Mouse (Mus musculus): ENCODE data around the gene Kidins220.

Gene Kidins220

GRCm38 (mm10) chr12:25026308-25026707 lies 51.6 kb downstream of the Kidins220 start:
- no peak for DNase-seq (ENCODE audit: low spot score)

GRCm38 (mm10) chr12:25027416-25027815 lies 52.7 kb downstream of the Kidins220 start:
- peak; percentile 64 for DNase-seq (ENCODE audit: low spot score)

GRCm38 (mm10) chr12:25033662-25034337 lies 59.1 kb downstream of the Kidins220 start:
- DNase-seq (ENCODE audit: low spot score) = no peak

GRCm38 (mm10) chr12:25034338-25034953 lies 59.7 kb downstream of the Kidins220 start:
- DNase-seq (ENCODE audit: low spot score) = no peak

- no peak for DNase-seq (ENCODE audit: low spot score)
Measured at GRCm38 (mm10) chr12:25036024-25036423, 61.3 kb downstream of the Kidins220 start.

- no peak for DNase-seq (ENCODE audit: low spot score)
Measured at GRCm38 (mm10) chr12:25037222-25037621, 62.5 kb downstream of the Kidins220 start.

- no peak for DNase-seq (ENCODE audit: low spot score)
Measured at GRCm38 (mm10) chr12:25037681-25038472, 63.2 kb downstream of the Kidins220 start.

GRCm38 (mm10) chr12:25044056-25044455 lies 69.3 kb downstream of the Kidins220 start:
- DNase-seq (ENCODE audit: low spot score) = no peak

GRCm38 (mm10) chr12:25044579-25044978 lies 69.9 kb downstream of the Kidins220 start:
- no peak for DNase-seq (ENCODE audit: low spot score)

GRCm38 (mm10) chr12:25049253-25049652 lies 74.5 kb downstream of the Kidins220 start:
- no peak for DNase-seq (ENCODE audit: low spot score)

GRCm38 (mm10) chr12:25054511-25054910 lies 79.8 kb downstream of the Kidins220 start:
- no peak for DNase-seq (ENCODE audit: low spot score)

- DNase-seq (ENCODE audit: low spot score) = no peak
Measured at GRCm38 (mm10) chr12:25054963-25055362, 80.2 kb downstream of the Kidins220 start.

GRCm38 (mm10) chr12:25059487-25060200 lies 84.9 kb downstream of the Kidins220 start:
- no peak for DNase-seq (ENCODE audit: low spot score)

GRCm38 (mm10) chr12:25060901-25061300 lies 86.2 kb downstream of the Kidins220 start:
- DNase-seq (ENCODE audit: low spot score) = no peak

GRCm38 (mm10) chr12:25062264-25062663 lies 87.5 kb downstream of the Kidins220 start:
- DNase-seq (ENCODE audit: low spot score) = no peak

GRCm38 (mm10) chr12:25073374-25073773 lies 98.6 kb downstream of the Kidins220 start:
- DNase-seq (ENCODE audit: low spot score) = no peak

- DNase-seq (ENCODE audit: low spot score) = no peak
Measured at GRCm38 (mm10) chr12:25074344-25074743, 99.6 kb downstream of the Kidins220 start.

GRCm38 (mm10) chr12:25083260-25084178 lies 108.8 kb downstream of the Kidins220 start:
- no peak for DNase-seq (ENCODE audit: low spot score)

- no peak for DNase-seq (ENCODE audit: low spot score)
Measured at GRCm38 (mm10) chr12:25086966-25087365, 112.2 kb downstream of the Kidins220 start.

- no peak for DNase-seq (ENCODE audit: low spot score)
Measured at GRCm38 (mm10) chr12:25089433-25089832, 114.7 kb downstream of the Kidins220 start.

- DNase-seq (ENCODE audit: low spot score) = peak; percentile 90
Measured at GRCm38 (mm10) chr12:25092027-25092704, 117.4 kb downstream of the Kidins220 start.
